Comparison of ENCODE assay signal across 8 mouse cellular contexts in genomic region chr6:114874138-114874928, GRCm38 (mm10).
DNase-seq lines count a peak whose midpoint lies in the region; ATAC-seq lines count a peak whose summit lies in the region.

No protein-coding gene starts in this region.

- 9% methylated on average over 19 of the region's 19 CpGs for WGBS in heart, embryonic 15.5 days
- WGBS in midbrain, embryonic 14.5 days, result 7% methylated on average over 19 of the region's 19 CpGs

- H3K4me2 ChIP-seq in heart, embryonic 15.5 days, result peak overlapping the region; percentile 84
- H3K4me2 ChIP-seq in midbrain, embryonic 14.5 days (ENCODE audit: low read length), result peak overlapping the region; percentile 73

- peak; percentile 10 for ATAC-seq in common myeloid progenitor, adult 5-6 weeks (replicated peaks; ENCODE audit: low read depth, poor library complexity, severe bottlenecking)
- peak; percentile 6; the same call in 1 of the 2 replicates for ATAC-seq in heart, embryonic 15.5 days (replicated peaks; ENCODE audit: insufficient number of reproducible peaks, insufficient read depth, low FRiP score, low read depth)
- peak; percentile 62 for ATAC-seq in midbrain, embryonic 14.5 days (ENCODE audit: low FRiP score, low TSS enrichment)
- no peak; the same call in 1 of the 2 replicates for ATAC-seq in erythroid progenitor cell, adult 5-6 weeks (replicated peaks; ENCODE audit: low FRiP score, poor library complexity, severe bottlenecking)

- H3K36me3 ChIP-seq in heart, embryonic 15.5 days, result peaks cover 6% of the 10 kb centered on the region; the same call in 1 of the 2 replicates
- H3K36me3 ChIP-seq in midbrain, embryonic 14.5 days (ENCODE audit: control insufficient read depth, insufficient read depth, low read length), result no peaks in the 10 kb centered on the region

- H3K4me1 ChIP-seq in heart, embryonic 15.5 days (replicated peaks), result peaks cover 90% of the 10 kb centered on the region
- peaks cover 68% of the 10 kb centered on the region for H3K4me1 ChIP-seq in midbrain, embryonic 14.5 days (ENCODE audit: control insufficient read depth, insufficient read depth, low read length)

- H3K4me3 ChIP-seq in heart, embryonic 15.5 days, result peak overlapping the region; percentile 52
- H3K4me3 ChIP-seq in midbrain, embryonic 14.5 days (replicated peaks; ENCODE audit: low read depth, low read length), result peak overlapping the region; percentile 39

- H3K9me3 ChIP-seq in heart, embryonic 15.5 days (replicated peaks), result no peaks in the 10 kb centered on the region
- H3K9me3 ChIP-seq in midbrain, embryonic 14.5 days (ENCODE audit: control insufficient read depth, low read length), result no peaks in the 10 kb centered on the region

- peak; percentile 38 for DNase-seq in ovary, postnatal 36 days (ENCODE audit: low spot score)
- DNase-seq in ovary, postnatal 10 days (ENCODE audit: low spot score), result no peak
- DNase-seq in kidney, postnatal 25 days, result peak; percentile 58 to 80
- DNase-seq in midbrain, embryonic 14.5 days, result no peak
- DNase-seq in thymus, postnatal 25 days, result peak; percentile 48

- peak overlapping the region; percentile 67 for H3K9ac ChIP-seq in heart, embryonic 15.5 days
- peak overlapping the region; percentile 67 for H3K9ac ChIP-seq in midbrain, embryonic 14.5 days (replicated peaks; ENCODE audit: low read length)

- no peaks in the 10 kb centered on the region for H3K27me3 ChIP-seq in heart, embryonic 15.5 days
- no peaks in the 10 kb centered on the region for H3K27me3 ChIP-seq in midbrain, embryonic 14.5 days (ENCODE audit: control insufficient read depth, insufficient read depth, low read length)

- H3K27ac ChIP-seq in heart, embryonic 15.5 days, result peak overlapping the region; percentile 98
- peak overlapping the region; percentile 91 for H3K27ac ChIP-seq in midbrain, embryonic 14.5 days (replicated peaks; ENCODE audit: low read depth, low read length)

Comparison
In these comparisons a context has a peak if more than half of its experiments do, and no peak if none do; other contexts are left out.
1. DNase-seq: peak in ovary, postnatal 36 days (single experiment), kidney, postnatal 25 days (2 of 2) and thymus, postnatal 25 days (single experiment); none in ovary, postnatal 10 days (single experiment) and midbrain, embryonic 14.5 days (single experiment).